Mouse (Mus musculus): ENCODE results near the gene Cadm4.
"Not testable (repeated sequence)": the region's sequence is repeated elsewhere in the genome, so short reads cannot be mapped to it uniquely, and the experiment has no call there.

Gene Cadm4

DNA sequence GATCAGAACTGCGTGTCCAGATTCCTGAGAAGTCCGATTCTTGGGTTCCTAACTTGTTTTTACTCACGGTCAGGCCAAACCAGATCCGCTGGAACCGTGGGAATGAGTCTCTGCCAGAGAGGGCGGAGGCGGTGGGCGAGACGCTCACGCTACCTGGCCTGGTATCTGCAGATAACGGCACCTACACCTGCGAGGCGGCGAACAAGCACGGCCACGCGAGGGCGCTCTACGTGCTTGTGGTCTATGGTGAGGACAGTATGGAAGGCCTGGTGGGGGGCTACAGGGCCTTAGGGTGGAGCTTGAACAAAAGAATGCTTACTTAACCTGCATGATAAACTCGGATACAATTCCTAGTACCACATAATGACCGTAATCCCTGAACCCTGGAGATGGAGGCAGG lies 19.7 kb downstream of the Cadm4 start:
- DNase-seq (ENCODE audit: low spot score): no peak

DNA sequence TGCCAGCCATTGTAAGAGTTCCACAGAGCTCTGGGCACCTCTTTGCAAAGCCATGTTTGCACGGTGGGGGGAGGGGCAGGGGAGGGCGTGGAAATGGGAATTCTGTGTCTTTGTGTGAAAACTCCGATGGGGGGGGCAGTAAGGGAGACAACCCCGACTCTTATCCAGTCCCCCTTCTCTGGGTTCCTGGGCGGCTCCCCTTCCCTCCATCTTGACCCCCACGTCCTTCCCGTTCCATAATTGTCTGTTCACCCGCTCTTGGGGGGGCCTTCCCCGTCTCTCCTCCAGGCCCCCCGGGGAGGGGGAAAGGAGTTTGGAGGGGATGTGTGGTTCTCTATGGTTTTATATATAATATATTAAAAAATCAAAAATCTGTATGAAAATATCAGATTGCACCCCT lies 22.2 kb downstream of the Cadm4 start:
- DNase-seq (ENCODE audit: low spot score): no peak

DNA sequence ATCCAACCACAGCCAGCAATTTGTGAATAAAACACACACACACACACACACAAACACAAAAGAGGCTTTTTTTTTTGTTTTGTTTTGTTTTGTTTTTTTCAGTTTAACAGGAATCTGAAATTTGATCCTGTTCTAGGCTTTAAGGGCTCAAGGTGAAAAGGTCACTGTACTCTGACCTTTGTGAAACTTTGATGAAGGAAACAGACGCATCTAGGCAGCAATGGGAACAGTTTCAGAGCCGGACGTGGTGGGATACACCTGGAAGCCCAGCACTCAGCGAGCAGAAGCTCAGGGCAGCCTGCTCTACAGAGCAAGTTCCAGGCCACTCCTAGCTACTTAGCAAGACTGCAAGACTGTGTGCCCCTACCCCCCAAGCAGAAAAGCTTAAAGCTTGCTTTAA lies 23.0 kb downstream of the Cadm4 start:
- DNase-seq (ENCODE audit: low spot score): no peak

DNA sequence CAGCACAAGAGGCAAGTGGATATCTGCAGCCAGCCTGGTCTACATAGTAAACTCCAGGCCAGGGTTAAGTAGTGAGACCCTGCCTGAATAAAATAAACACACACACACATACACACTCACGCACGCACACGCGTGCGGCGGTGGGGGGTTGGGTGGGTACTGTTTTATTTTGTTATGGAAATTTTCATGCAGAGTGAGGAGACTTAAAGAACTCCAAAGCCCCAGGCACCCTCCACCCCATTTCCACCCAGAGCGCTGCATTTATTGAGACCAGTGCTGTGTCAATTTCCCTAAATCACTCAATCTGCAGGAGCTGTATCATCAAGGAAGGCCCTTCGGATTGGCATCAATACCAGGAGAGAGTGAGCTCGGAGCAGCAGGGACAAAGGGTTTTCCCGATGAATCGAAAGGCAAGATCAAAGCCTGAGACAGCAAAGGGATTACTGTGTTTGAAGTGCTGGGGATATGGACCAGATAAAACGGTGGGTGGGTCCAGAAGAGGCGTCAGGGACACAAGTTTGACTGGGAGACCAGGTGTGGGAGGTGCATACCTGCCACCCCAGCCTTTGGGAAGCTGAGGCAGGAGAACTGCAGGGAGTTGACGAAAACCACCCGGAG lies 23.7 kb downstream of the Cadm4 start:
- DNase-seq (ENCODE audit: low spot score): no peak

DNA sequence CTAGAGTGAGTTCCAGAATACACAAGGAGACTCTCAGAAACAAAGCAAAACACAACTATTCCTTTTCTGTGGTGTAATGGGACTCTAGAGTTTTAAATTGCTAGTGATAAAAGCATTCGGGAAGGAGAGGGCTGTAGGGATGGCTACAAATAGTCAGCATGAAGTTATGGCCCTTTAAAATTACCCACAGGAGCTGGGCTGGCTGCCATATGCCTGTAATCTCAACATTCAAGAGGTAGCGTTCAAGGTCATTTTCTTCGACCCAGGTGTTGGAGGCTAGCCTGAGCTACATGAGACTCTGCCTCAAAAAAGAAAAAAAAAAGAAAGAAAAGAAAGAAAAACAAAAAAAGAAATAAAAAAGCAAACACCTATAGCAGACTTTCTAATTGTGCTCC lies 24.2 kb downstream of the Cadm4 start:
- no peak for DNase-seq (ENCODE audit: low spot score)

DNA sequence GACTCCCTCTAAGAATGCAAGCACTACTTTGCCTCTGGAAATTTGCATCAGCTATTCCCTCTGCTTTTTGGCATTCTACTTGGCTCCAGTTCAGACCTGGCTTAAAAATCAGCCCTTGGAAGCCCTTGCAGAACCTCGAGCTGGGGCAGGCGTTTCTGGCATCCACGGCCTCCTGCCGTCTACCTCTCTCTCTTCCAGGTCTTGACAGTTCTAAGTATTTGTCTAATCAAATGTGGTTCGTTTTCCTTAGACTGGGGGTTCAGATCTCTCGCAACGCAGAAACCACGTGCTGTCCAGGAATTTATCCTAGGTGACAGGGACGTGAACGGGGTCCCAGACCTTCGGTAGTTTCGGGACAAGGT lies 24.6 kb downstream of the Cadm4 start:
- no peak for DNase-seq (ENCODE audit: low spot score)

DNA sequence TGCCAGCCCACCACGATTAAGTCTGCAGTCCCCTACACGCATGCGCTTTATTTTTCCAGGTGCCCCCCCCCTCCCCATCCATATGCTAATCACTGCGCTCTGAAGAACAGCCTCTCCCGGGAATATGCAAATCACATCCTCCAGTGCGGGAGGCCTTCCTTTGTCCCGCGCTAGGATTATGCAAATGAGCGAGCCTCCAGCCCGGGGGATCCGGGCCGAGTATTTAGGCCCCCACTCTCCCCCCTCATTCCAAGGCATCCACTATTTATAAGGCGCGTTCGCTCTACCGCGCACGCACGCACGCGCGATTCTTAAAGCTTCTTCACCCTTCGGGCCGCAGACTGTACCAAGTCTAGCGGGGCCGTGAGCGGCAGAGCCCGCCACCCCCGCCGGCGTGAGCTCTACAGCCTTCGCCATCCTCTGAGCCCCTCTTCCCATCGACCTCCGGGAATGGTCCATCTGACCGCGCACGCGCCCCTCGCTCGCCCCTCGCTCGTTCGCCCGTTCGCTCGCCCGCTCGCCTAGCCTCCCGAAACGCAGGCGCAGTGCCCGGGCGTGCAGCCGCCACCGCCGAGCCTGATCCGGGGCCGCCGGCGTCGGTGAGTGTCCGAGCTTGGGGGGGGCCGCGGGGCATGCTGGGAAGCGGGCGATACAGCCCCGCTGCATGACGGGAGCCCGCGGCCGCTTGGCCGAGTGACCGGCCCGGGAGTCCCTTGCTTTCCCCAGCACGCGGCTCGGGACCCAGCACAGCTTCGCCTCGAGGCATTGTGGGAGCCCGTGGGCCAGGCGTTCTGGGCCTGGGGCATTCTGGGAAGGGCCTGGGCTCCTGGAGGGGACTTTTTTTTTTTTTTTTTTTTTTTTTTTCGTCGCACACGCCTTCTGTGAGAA lies 25.3 kb downstream of the Cadm4 start, which contains the start of gene Zfp428:
Gene Zfp428, plus strand, starts transcription at position 169 of the 888 bp plus-strand sequence.
- peak; percentile 87 for DNase-seq (ENCODE audit: low spot score)

DNA sequence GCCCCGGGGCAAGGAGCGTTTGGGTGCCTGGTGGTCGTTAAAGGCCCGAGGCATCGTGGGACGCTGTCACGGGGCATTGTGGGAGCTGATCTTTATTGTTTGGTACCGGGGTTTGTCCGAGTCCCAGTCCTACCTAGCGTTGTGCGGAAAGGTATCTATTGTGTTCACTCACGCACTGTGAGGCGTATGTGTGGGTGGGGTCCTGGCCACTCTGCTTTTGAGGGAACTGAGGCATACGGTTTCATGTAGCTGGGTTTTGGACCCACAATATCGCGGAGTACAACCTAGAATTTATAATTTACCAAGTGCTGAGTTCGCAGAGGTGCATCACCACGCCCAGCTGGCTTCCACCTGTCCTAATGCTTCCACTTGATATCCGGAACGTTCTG lies 25.9 kb downstream of the Cadm4 start:
- no peak for DNase-seq (ENCODE audit: low spot score)

DNA sequence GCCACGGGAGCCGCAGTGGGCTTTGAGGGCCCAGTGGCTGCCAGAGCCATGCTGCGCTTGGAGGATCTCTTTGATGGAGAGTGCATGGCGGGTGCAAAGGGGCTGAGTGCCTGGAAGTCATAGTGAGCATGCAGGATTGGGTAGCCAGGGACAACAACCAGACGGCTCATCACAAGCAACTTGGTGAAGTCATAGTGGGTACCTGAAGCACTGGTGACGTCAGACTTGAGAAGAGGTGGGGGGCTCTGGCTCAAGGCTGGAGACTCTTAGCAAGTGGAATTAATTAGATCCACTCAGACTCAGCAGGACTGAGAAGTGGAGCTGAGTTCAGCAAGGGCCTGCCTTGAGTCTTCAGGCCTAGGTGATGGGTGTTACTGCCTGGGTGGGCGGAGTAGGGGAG lies 30.5 kb downstream of the Cadm4 start, which contains the start of gene AC161166.1:
Gene AC161166.1, minus strand, starts transcription at position 101 of the 400 bp plus-strand sequence.
- DNase-seq (ENCODE audit: low spot score): no peak

DNA sequence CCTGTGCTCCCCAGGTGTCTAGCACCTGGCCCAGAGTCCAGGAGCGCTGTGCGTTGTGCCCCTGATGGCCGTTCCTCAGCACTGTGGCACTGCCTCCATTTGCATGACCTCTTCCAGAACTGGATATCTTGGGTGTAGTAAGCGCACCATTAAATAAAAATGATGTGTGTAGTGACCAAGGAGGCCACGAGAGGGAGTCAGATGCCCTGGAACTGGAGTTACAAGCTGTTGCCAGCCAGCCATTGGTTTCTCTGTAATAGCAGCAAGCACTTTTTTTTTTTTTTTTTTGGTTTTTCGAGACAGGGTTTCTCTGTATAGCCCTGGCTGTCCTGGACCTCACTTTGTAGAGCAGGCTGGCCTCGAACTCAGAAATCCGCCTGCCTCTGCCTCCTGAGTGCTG lies 34.5 kb downstream of the Cadm4 start:
- peak; percentile 44 for DNase-seq (ENCODE audit: low spot score)

DNA sequence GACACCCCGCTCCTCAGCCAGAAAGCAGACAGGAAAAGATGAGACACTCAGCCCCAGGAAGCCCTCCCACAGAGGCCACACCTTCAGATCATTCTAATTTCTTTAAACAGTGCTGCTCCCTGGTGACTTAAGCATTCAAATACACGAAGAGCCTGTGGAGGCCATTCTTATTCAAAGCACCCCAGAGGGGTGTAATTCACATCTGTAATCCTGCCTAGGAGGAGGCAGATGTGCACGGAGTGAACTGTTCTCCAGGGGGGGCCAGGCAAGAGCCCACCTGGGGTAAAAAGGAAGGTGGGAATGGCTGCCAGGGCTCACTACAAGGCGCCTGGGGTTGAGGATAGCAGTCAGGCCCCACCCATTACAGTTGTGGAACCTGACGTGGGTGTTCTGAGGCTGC lies 35.3 kb downstream of the Cadm4 start:
- no peak for DNase-seq (ENCODE audit: low spot score)

DNA sequence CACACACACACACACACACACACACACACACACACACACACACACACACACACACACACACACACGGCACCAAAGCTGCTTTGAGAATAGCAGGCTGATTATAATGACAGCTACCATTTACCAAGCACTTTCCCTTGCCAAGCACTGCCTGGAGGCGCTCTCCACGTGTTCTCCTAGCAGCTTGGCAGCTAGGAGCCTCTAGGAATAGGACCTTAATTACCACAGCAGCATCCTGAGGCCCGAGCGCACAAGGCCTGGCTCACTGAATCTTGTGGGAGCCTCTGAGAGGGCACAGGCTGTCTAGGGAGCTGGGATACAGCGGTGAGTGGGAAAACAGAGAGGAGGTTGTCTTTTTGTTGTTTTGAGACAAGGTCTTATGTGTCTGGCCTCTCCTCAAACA lies 35.8 kb downstream of the Cadm4 start:
- no peak for DNase-seq (ENCODE audit: low spot score)

DNA sequence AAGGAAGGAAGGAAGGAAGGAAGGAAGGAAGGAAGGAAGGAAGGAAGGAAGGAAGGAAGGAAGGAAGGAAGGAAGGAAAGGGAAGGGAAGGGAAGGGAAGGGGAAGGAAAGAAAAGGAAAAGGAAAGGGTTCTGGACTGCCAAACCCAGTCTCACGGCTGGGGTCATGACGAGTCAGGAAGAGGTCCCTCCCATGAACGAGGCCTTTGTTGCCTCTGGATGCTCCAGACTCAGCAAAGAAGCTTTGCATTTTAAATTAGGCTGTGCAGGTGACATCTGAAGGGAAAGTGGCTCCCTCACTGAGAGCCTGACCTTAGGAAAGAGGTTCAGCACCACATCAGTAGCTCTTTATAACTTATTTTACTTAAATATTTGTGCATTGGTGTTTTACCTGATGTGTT lies 37.3 kb downstream of the Cadm4 start:
- DNase-seq (ENCODE audit: low spot score): no peak

DNA sequence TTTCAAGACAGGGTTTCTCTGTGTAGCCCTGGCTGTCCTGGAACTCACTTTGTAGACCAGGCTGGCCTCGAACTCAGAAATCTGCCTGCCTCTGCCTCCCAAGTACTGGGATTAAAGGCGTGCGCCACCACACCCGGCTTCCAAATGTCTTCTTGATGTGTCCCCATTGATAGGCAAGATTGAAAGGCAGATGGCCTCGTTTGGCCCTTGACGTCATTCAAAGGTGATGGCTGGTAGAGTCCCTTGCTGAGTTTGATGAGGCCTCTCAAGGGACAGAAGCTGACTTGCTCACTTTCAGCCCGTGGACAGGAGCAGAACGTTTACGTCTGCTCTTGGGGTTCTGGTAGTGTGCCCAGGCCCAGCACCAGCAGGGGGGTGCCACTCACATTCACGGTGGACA lies 38.2 kb downstream of the Cadm4 start:
- not testable (repeated sequence) for DNase-seq (ENCODE audit: low spot score)

DNA sequence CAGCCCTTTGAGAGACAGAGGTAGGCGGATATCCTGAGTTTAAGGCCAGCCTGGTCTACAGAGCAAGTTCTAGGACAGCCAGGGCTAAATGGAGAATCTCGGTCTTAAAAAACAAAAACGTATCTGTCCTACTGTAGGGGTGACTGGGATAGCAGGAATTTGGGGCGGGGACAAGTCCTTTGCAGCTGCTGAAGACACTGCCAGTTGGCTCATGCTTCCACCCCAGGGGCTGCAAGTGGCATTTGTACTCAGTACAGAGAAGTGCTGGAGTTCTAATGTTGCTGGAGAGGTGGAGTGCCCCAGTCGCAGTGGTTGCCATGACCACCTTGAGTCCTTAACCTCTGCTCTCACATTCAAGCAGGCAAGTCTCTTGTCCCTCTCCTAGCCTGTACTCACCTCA lies 41.0 kb downstream of the Cadm4 start:
- DNase-seq (ENCODE audit: low spot score): no peak

DNA sequence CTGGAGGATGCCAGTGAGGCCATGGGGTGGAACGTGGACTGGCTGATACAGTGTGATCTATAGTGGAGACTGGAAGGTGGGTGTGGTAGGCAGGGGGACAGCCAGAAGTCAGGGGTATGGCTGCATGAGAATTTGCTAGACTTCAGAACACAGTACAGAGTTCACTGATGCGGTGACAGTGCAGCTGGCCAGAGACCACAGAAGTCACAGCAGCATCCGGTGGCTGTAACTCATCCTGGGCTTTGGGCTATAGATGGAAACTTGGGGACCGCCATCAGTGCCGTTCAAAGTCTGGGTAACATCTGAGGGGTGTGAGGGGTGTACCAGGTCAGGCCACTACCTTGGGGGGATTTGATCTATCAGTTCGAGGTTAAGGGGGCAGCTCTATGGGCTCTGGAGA lies 41.9 kb downstream of the Cadm4 start:
- DNase-seq (ENCODE audit: low spot score): no peak

DNA sequence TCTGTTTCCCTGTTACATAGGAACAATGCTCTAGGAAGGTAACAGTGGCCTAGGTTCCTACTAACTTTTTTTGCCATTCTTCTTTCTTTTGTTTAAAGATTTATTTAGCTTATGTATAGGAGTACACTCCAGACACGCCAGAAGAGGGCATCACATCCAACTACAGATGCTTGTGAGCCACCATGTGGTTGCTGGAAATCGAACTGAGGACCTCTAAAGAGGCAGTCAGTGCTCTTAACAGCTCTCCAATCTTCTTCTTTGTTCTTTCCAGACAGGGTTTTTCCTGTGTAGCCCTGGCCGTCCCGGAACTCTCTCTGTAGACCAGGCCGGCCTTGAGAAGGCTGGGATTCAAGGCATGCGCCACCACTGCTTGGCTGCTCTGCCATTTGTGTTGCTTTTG lies 43.2 kb downstream of the Cadm4 start:
- DNase-seq (ENCODE audit: low spot score): no peak

DNA sequence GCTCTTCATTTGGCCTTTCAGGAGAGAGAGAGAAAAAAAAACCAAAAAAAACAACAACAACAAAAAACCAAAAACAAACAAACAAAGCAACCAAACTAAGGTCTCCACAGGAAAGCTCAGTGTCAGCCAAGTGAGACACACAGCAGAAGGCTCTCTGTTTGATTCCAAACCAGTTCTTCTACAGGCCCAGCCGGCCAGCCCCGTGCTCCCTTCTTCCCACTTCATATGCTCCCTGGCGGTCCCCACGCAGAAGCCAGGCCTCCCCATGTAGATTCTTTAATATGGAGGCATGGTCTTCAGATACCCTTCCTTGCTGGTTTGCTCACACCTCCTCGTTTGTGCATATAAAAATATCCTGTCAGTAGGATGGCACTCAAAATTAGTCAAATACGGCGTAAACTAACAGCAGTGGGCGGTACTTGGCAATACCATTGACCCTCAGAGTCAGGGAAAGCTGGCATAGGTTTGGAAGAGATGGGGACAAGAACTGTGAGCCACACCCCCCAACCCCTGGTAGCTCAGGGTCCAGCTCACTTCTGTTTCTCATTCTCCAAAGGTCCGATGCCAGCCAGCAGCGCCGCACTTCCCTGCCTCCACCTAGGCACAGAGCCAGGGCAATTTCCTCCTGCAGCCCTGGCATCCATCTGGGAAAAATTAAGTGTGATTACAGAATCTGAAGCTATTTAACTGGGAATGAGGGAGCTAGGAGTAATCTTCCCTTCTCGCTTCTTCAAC lies 44.0 kb downstream of the Cadm4 start:
- no peak for DNase-seq (ENCODE audit: low spot score)

DNA sequence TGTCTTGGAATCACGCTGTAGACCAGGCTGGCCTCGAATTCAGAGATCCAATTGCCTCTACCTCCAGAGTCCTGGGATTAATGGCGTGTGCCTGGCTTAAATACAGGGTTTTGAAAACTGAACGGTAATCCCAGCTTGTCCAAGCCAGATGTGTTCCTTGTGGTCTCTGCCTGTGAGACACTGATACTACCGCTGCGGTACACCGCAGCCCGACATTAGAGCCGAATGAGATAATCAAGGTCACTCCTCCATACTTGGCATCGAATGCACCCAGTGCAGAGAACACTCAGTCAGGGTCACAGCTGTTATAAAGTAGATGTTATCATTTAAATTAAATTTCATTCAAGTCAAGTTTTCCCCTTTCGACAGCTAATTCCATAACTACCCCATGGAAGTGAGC lies 47.0 kb downstream of the Cadm4 start:
- no peak for DNase-seq (ENCODE audit: low spot score)

DNA sequence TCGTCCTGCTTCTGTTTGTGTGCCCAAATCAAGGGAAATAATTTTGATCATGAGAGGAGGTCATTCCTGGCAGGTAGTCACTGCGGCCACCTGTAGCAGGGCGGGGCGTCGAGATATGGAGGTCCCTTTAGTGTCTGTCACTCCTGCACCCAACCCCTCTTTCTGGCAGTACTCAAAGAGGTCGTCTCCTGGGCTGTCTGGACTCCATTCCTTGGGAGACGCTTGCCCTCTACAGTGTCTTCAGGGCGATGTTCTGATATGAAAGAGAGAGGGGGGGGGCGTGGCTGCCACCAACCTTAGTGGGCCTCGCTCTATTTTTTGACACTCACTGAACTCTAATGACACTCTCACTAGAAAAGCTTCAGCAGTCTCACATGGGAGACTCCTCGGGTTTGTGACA lies 47.8 kb downstream of the Cadm4 start:
- DNase-seq (ENCODE audit: low spot score): no peak

DNA sequence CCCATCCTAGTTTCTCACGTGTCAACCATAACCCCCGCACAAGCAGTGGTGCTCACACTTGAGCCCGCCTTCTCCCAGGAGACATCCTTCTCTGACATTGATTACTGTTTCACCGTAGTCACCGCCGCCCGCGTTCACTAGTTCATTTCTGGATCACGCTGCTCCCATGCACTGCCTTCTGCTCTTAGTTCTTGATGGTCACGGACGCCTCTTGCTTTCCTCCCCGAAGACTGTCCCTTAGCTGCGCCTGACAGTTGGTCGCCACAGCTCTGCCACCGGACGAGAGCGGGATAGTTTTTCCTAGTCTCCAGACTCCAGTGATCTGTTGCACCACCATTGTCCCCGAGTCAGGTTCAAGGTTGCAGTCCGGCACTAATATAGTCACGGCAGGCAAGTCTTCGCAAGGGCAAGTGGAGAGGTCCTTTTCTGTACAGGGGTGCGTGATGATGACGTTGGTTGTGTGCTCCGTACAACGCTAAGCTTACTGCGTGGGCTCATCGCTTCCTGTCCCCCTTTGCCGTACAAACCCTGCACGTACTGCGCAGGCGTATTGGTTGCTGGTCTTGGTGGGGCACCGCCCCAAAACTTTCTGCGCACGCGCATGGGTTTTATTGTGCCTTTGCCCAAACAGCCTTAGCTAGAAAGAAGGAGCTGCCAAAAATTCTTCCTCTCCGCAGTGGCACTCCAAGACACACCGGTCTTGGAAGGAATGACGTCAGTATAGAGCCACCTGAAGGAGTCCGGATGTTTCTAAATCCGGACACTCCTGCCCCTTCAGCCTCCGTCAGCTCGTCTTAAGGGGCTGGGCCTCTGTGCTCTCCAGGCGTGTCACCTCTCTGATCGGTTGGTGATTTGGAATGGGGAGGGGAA lies 48.5 kb downstream of the Cadm4 start, which contains the start of gene Irgq:
Gene Irgq, plus strand, starts transcription at position 628 of the 870 bp plus-strand sequence.
- peak; percentile 100 for DNase-seq (ENCODE audit: low spot score)
